Mouse (Mus musculus) heart, adult 10 weeks (tissue): Measurements from ENCODE around the gene Gm42421. TPM values are rescaled to one million over a fixed set of nuclear protein-coding genes. Genes with fewer than 3 reads are reported as not detected.

ENCODE experiments used
- polyA plus RNA-seq: library from polyadenylated mRNA; stranded (reverse); fragments of 350-450 nt; fragmentation: Illumina TruSeq; extraction: RNeasy Lipid Tissue Mini Kit (QIAGEN cat#74804); gene quantifications from one replicate; pipeline ENCODE4 v1.2.3, GENCODE M21; 2014; ENCODE audit warnings: low read depth, low replicate concordance

Gm42421 gene
- not detected for polyA plus RNA-seq

GRCm38 (mm10) chr5:143927875-143928274 is at the start of gene Gm42421:
Gene Gm42421 (plus strand): TSS chr5:143928175.

GRCm38 (mm10) chr5:143897635-143898330 is 30.2 kb upstream of the Gm42421 start, which contains the start of gene Ankrd61:
Gene Ankrd61 (minus strand): TSS chr5:143897685.

GRCm38 (mm10) chr5:143909417-143910400 is 18.3 kb upstream of the Gm42421 start, which contains the start of the genes Aimp2 and Pms2:
Gene Aimp2 (minus strand): TSS chr5:143909847.
Gene Pms2 (plus strand): TSS chr5:143909964.

GRCm38 (mm10) chr5:143932831-143933230 is 4.9 kb downstream of the Gm42421 start, which contains the start of gene Rsph10b:
Gene Rsph10b (plus strand): TSS chr5:143933035.

Other genes with a start within 250 kb of the Gm42421 start
- gene Usp42, start 195.9 kb upstream of the Gm42421 start, polyA plus RNA-seq = 4.9 TPM
- gene Eif2ak1, start 110.4 kb upstream of the Gm42421 start, polyA plus RNA-seq = 21.9 TPM
- not detected for gene Ankrd61, start 30.5 kb upstream of the Gm42421 start, polyA plus RNA-seq
- 38.9 TPM for gene Aimp2, start 18.3 kb upstream of the Gm42421 start, polyA plus RNA-seq
- 2.6 TPM for gene Pms2, start 18.2 kb upstream of the Gm42421 start, polyA plus RNA-seq
- gene Rsph10b, start 4.9 kb downstream of the Gm42421 start, polyA plus RNA-seq = not detected
- gene Ccz1, start 86.7 kb downstream of the Gm42421 start, polyA plus RNA-seq = 39.1 TPM
- gene Ocm, start 98.5 kb downstream of the Gm42421 start, polyA plus RNA-seq = not detected
- 14.1 TPM for gene Lmtk2, start 172.3 kb downstream of the Gm42421 start, polyA plus RNA-seq